Mouse (Mus musculus) G1E (cell line): ENCODE results near the gene D5Ertd579e. TPM values are rescaled to one million over a fixed set of nuclear protein-coding genes. Genes with fewer than 3 reads are reported as not detected.

ENCODE experiments used
- ATAC-seq: 2 replicates; pipeline ENCODE4 v1.8.0; 2016; ENCODE audit warnings: mild to moderate bottlenecking; ENCODE audit not compliant: insufficient number of reproducible peaks, poor library complexity, low FRiP score, severe bottlenecking; ENCODE audit errors: extremely low read depth
- DNase-seq: peaks from one replicate; pipeline ENCODE4 v3.0.0; 2012; ENCODE audit warnings: low spot score
- H3K27me3 ChIP-seq: 2 replicates; pipeline ENCODE4 v1.6.1; 2012; ENCODE audit warnings: mild to moderate bottlenecking, low read length, inconsistent platforms; ENCODE audit not compliant: insufficient read depth
- H3K36me3 ChIP-seq: replicated peaks from 2 replicates; pipeline ENCODE3; 2012; ENCODE audit warnings: mild to moderate bottlenecking, inconsistent platforms
- H3K4me1 ChIP-seq: 2 replicates; pipeline ENCODE4 v1.6.1; 2012; ENCODE audit warnings: low read depth, low read length, inconsistent platforms, mixed read lengths; ENCODE audit not compliant: insufficient read depth
- H3K4me3 ChIP-seq: 2 replicates; pipeline ENCODE4 v1.5.1; 2012; ENCODE audit warnings: low read depth, mild to moderate bottlenecking, inconsistent platforms, low read length, moderate library complexity, mixed read lengths
- H3K9me3 ChIP-seq: replicated peaks from 2 replicates; pipeline ENCODE4 v1.6.1; 2012; ENCODE audit warnings: inconsistent platforms
- CTCF ChIP-seq: IDR thresholded peaks from 2 replicates; pipeline ENCODE4 v1.5.1; 2012; ENCODE audit warnings: low read depth, low read length, inconsistent platforms, mixed read lengths
- GATA1 ChIP-seq: IDR thresholded peaks from 2 replicates; pipeline ENCODE4 v1.6.1; 2012; ENCODE audit warnings: borderline replicate concordance, low read length, inconsistent platforms, mixed read lengths
- GATA2 ChIP-seq: IDR thresholded peaks from 2 replicates; pipeline ENCODE4 v1.6.1; 2012; ENCODE audit warnings: low read depth, low read length, inconsistent platforms, borderline replicate concordance
- POLR2AphosphoS5 ChIP-seq: IDR thresholded peaks from 2 replicates; pipeline ENCODE4 v1.6.1; 2012; ENCODE audit warnings: low read depth, low read length, inconsistent platforms; ENCODE audit not compliant: insufficient replicate concordance
- TAL1 ChIP-seq: conservative IDR thresholded peaks from 2 replicates; pipeline ENCODE4 v1.6.1; 2012; ENCODE audit warnings: low read depth, low read length, inconsistent platforms, mixed read lengths
- polyA plus RNA-seq: library from polyadenylated mRNA; stranded (reverse); fragments of >175 nt; gene quantifications from 2 replicates; pipeline ENCODE4 v1.2.3, GENCODE M21; 2012
- total RNA-seq, 2 experiments: library from RNA; stranded (forward) in 1 of 2; stranded (reverse) in 1 of 2; fragments of 200-1000 nt in 1 of 2; fragments of >200 nt in 1 of 2; fragmentation: Nextera tagmentation in 1 of 2; gene quantifications; 2 replicates each; pipeline ENCODE4 v1.2.3; 2014 to 2017

D5Ertd579e gene
- total and polyA plus RNA-seq, 3 experiments: 3.5 to 39.4 (median 27.5) TPM

DNA sequence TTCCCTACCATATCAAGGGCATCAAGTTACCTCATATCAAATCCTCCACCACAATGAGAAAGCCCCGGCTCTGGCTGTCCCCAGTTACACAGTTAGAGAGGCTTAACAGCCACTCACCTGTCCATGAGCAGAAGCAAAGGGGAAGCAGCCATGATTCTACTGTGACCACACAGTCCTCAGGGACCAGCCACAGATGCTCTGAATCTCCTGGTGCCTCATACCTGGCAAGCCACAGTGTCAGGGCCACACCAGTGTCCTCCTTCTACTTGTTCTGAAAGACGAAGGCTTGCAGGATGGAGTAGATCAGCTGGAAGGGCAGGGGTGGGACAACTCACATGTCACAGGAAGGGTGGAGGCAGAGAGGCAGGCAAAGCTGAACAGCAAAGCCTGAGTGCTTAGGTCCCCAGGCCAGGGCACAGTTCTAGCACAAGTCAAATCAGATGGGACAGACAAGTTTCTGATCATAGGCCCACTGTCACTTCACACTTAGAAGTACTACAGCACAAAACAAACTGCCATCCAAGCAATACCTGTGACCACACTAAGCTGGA lies 142.7 kb downstream of the D5Ertd579e start:
- TF ChIP-seq POLR2AphosphoS5 (no peak), TAL1 (no peak), GATA2 (no peak), GATA1 (no peak), CTCF (no peak)
- Histone ChIP-seq H3K4me3 (no peak overlapping the region), H3K27me3 (no peaks in the 10 kb centered on the region; the same call in 1 of the 2 replicates), H3K9me3 (no peaks in the 10 kb centered on the region), H3K36me3 (peaks cover 10% of the 10 kb centered on the region), H3K4me1 (peaks cover 15% of the 10 kb centered on the region)
- DNase-seq (no peak), ATAC-seq (no peak)

DNA sequence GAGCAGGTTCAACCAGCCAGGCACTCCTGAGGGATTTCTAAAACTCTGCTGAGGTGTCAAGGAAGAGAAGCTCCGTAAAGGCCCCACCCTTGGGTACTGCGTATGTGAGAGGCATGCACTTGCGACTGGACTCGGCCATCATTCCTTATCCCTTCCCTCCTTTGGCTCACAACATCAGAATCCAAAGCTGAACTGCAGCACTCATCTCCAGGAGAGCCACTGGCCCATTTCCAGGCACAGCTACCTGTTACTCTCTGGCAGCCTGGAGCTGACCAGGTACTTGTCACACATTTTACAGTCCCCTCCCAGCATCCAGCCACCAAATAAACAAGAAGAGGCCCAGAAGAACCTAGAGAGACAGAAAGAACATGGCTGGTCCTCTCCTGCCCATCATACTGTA lies 143.4 kb downstream of the D5Ertd579e start:
- TF ChIP-seq TAL1 (no peak), GATA1 (no peak), GATA2 (no peak), POLR2AphosphoS5 (no peak), CTCF (no peak)
- no peak overlapping the region for H3K4me3 ChIP-seq
- ATAC-seq (no peak), DNase-seq (no peak)
- H3K27me3 ChIP-seq: no peaks in the 10 kb centered on the region; the same call in 1 of the 2 replicates
- H3K9me3 ChIP-seq: no peaks in the 10 kb centered on the region
- H3K36me3 ChIP-seq: peaks cover 9% of the 10 kb centered on the region
- H3K4me1 ChIP-seq: peaks cover 15% of the 10 kb centered on the region

Other genes with a start within 250 kb of the D5Ertd579e start
- gene Grpel1, start 231.0 kb downstream of the D5Ertd579e start, total RNA-seq (2014; fragmentation: Nextera tagmentation): 18.3 and 20.8 TPM in 2 replicates
- gene Grpel1, start 231.0 kb downstream of the D5Ertd579e start, total RNA-seq (2017): 32.9 and 34.7 TPM in 2 replicates
- 13.1 and 16.7 TPM in 2 replicates for gene Grpel1, start 231.0 kb downstream of the D5Ertd579e start, polyA plus RNA-seq
- gene Tada2b, start 211.7 kb downstream of the D5Ertd579e start, total RNA-seq (2014; fragmentation: Nextera tagmentation): 16.8 and 22.5 TPM in 2 replicates
- 9.8 and 15.5 TPM in 2 replicates for gene Tada2b, start 211.7 kb downstream of the D5Ertd579e start, total RNA-seq (2017)
- gene Tada2b, start 211.7 kb downstream of the D5Ertd579e start, polyA plus RNA-seq: 12.6 and 17.4 TPM in 2 replicates
- gene Ccdc96, start 211.4 kb downstream of the D5Ertd579e start, total RNA-seq (2014; fragmentation: Nextera tagmentation): not detected in 2 replicates
- gene Ccdc96, start 211.4 kb downstream of the D5Ertd579e start, total RNA-seq (2017): 0.29 and 0.60 TPM in 2 replicates
- 0.21 and 0.25 TPM in 2 replicates for gene Ccdc96, start 211.4 kb downstream of the D5Ertd579e start, polyA plus RNA-seq
- 12.5 and 15.7 TPM in 2 replicates for gene Tbc1d14, start 102.7 kb downstream of the D5Ertd579e start, total RNA-seq (2014; fragmentation: Nextera tagmentation)
- 7.7 and 8.0 TPM in 2 replicates for gene Tbc1d14, start 102.7 kb downstream of the D5Ertd579e start, total RNA-seq (2017)
- gene Tbc1d14, start 102.7 kb downstream of the D5Ertd579e start, polyA plus RNA-seq: 13.1 and 15.2 TPM in 2 replicates
- gene Bloc1s4, start 52.6 kb upstream of the D5Ertd579e start, total RNA-seq (2014; fragmentation: Nextera tagmentation): 5.1 and 9.3 TPM in 2 replicates
- 17.6 and 19.7 TPM in 2 replicates for gene Bloc1s4, start 52.6 kb upstream of the D5Ertd579e start, total RNA-seq (2017)
- gene Bloc1s4, start 52.6 kb upstream of the D5Ertd579e start, polyA plus RNA-seq: 15.9 and 22.4 TPM in 2 replicates
- 101 and 106 TPM in 2 replicates for gene Mrfap1, start 100.7 kb upstream of the D5Ertd579e start, total RNA-seq (2014; fragmentation: Nextera tagmentation)
- gene Mrfap1, start 100.7 kb upstream of the D5Ertd579e start, total RNA-seq (2017): 278 and 310 TPM in 2 replicates
- gene Mrfap1, start 100.7 kb upstream of the D5Ertd579e start, polyA plus RNA-seq: 98.5 and 126 TPM in 2 replicates
- 43.8 and 45.0 TPM in 2 replicates for gene Man2b2, start 134.6 kb upstream of the D5Ertd579e start, total RNA-seq (2014; fragmentation: Nextera tagmentation)
- 17.3 and 18.6 TPM in 2 replicates for gene Man2b2, start 134.6 kb upstream of the D5Ertd579e start, total RNA-seq (2017)
- 39.3 and 43.3 TPM in 2 replicates for gene Man2b2, start 134.6 kb upstream of the D5Ertd579e start, polyA plus RNA-seq
- not detected in 2 replicates for gene Ppp2r2c, start 172.5 kb upstream of the D5Ertd579e start, total RNA-seq (2014; fragmentation: Nextera tagmentation)
- 0.05 and 0.12 TPM in 2 replicates for gene Ppp2r2c, start 172.5 kb upstream of the D5Ertd579e start, total RNA-seq (2017)
- not detected in 2 replicates for gene Ppp2r2c, start 172.5 kb upstream of the D5Ertd579e start, polyA plus RNA-seq